Mouse (Mus musculus): ENCODE results near the gene Itfg1.

DNA sequence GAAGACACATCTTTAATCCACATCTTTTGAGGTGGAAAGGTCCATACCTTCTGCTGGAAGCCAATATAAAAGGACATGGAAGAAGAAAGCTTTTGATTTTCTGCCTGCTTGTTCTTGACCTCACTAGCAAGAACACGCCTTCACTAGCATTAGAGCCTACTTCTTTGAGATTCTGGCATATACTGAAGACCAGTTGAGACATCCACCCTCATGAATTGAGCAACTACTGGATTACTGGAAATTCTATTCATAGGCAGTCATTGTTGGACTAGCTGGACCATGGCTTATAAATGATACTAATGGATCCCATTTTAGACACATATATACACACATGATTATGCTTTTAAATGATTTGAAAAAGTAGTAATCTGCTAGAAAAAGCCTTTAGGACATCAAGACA, 56.9 kb downstream of the Itfg1 start:
- TF ChIP-seq POLR2A (IDR thresholded peaks at IDR 0.05; ENCODE audit: borderline replicate concordance, control insufficient read depth, low read depth, low read length) (no peak), CTCF (IDR thresholded peaks at IDR 0.05; ENCODE audit: control insufficient read depth, insufficient read depth, low read length) (no peak)
